Mouse (Mus musculus): ENCODE measurements at regions not wholly inside any gene's neighbourhood (a gene's known extent, or its start where the extent isn't known, plus 50 kb on each side); places are given as distances from the start of the nearest gene placed in this dataset.

GRCm38 (mm10) chr3:8310379-8311128, 1299.3 kb downstream of the Zfp704 start:
- 75% methylated on average over 4 of the region's 4 CpGs for WGBS
- H3K4me1 ChIP-seq (ENCODE audit: control insufficient read depth, insufficient read depth, low read length): no peaks in the 10 kb centered on the region
- no peak overlapping the region for H3K4me3 ChIP-seq (replicated peaks; ENCODE audit: extremely low read depth, low read depth, low read length)
- DNase-seq: no peak
- no peak for TF ChIP-seq CTCF (IDR thresholded peaks at IDR 0.05; ENCODE audit: insufficient read depth, low read length)
- TF ChIP-seq POLR2A (IDR thresholded peaks at IDR 0.05; ENCODE audit: borderline replicate concordance, extremely low read depth, low read depth, low read length): no peak

GRCm38 (mm10) chr3:8307296-8307695, 1302.6 kb downstream of the Zfp704 start:
- H3K4me3 ChIP-seq (replicated peaks; ENCODE audit: extremely low read depth, low read depth, low read length): no peak overlapping the region
- no peaks in the 10 kb centered on the region for H3K4me1 ChIP-seq (ENCODE audit: control insufficient read depth, insufficient read depth, low read length)
- WGBS: 74% methylated on average over 3 of the region's 3 CpGs
- no peak for TF ChIP-seq POLR2A (IDR thresholded peaks at IDR 0.05; ENCODE audit: borderline replicate concordance, extremely low read depth, low read depth, low read length)
- no peak for TF ChIP-seq CTCF (IDR thresholded peaks at IDR 0.05; ENCODE audit: insufficient read depth, low read length)
- DNase-seq: no peak

GRCm38 (mm10) chr3:8304784-8305183, 1305.1 kb downstream of the Zfp704 start:
- H3K4me3 ChIP-seq (replicated peaks; ENCODE audit: extremely low read depth, low read depth, low read length): no peak overlapping the region
- DNase-seq: no peak
- no peaks in the 10 kb centered on the region for H3K4me1 ChIP-seq (ENCODE audit: control insufficient read depth, insufficient read depth, low read length)
- TF ChIP-seq CTCF (IDR thresholded peaks at IDR 0.05; ENCODE audit: insufficient read depth, low read length) (no peak), POLR2A (IDR thresholded peaks at IDR 0.05; ENCODE audit: borderline replicate concordance, extremely low read depth, low read depth, low read length) (no peak)

GRCm38 (mm10) chr3:8293036-8293435, 1316.8 kb downstream of the Zfp704 start:
- Histone ChIP-seq H3K4me1 (ENCODE audit: control insufficient read depth, insufficient read depth, low read length) (no peaks in the 10 kb centered on the region), H3K4me3 (replicated peaks; ENCODE audit: extremely low read depth, low read depth, low read length) (no peak overlapping the region)
- DNase-seq: no peak
- whole genome bisulfite sequencing: 57% methylated on average over 1 of the region's 1 CpGs
- TF ChIP-seq CTCF (IDR thresholded peaks at IDR 0.05; ENCODE audit: insufficient read depth, low read length): no peak
- TF ChIP-seq POLR2A (IDR thresholded peaks at IDR 0.05; ENCODE audit: borderline replicate concordance, extremely low read depth, low read depth, low read length): no peak

GRCm38 (mm10) chr3:8289558-8289957, 1320.3 kb downstream of the Zfp704 start:
- Histone ChIP-seq H3K4me1 (ENCODE audit: control insufficient read depth, insufficient read depth, low read length) (no peaks in the 10 kb centered on the region), H3K4me3 (replicated peaks; ENCODE audit: extremely low read depth, low read depth, low read length) (no peak overlapping the region)
- 66% methylated on average over 2 of the region's 2 CpGs for WGBS
- TF ChIP-seq CTCF (IDR thresholded peaks at IDR 0.05; ENCODE audit: insufficient read depth, low read length) (no peak), POLR2A (IDR thresholded peaks at IDR 0.05; ENCODE audit: borderline replicate concordance, extremely low read depth, low read depth, low read length) (no peak)
- DNase-seq: no peak

GRCm38 (mm10) chr3:8288437-8288836, 1321.4 kb downstream of the Zfp704 start:
- no peak for DNase-seq
- WGBS: 53% methylated on average over 1 of the region's 1 CpGs
- TF ChIP-seq CTCF (IDR thresholded peaks at IDR 0.05; ENCODE audit: insufficient read depth, low read length) (no peak), POLR2A (IDR thresholded peaks at IDR 0.05; ENCODE audit: borderline replicate concordance, extremely low read depth, low read depth, low read length) (no peak)

GRCm38 (mm10) chr3:8284655-8285428, 1325.0 kb downstream of the Zfp704 start:
- 63% methylated on average over 14 of the region's 14 CpGs for WGBS

More at GRCm38 (mm10) chr3:8288437-8288836, 1321.4 kb downstream of the Zfp704 start:
- Histone ChIP-seq H3K4me1 (ENCODE audit: control insufficient read depth, insufficient read depth, low read length) (no peaks in the 10 kb centered on the region), H3K4me3 (replicated peaks; ENCODE audit: extremely low read depth, low read depth, low read length) (no peak overlapping the region)

GRCm38 (mm10) chr3:8282411-8282810, 1327.5 kb downstream of the Zfp704 start:
- TF ChIP-seq POLR2A (IDR thresholded peaks at IDR 0.05; ENCODE audit: borderline replicate concordance, extremely low read depth, low read depth, low read length) (no peak), CTCF (IDR thresholded peaks at IDR 0.05; ENCODE audit: insufficient read depth, low read length) (no peak)
- Histone ChIP-seq H3K4me3 (replicated peaks; ENCODE audit: extremely low read depth, low read depth, low read length) (no peak overlapping the region), H3K4me1 (ENCODE audit: control insufficient read depth, insufficient read depth, low read length) (no peaks in the 10 kb centered on the region)
- WGBS: 70% methylated on average over 2 of the region's 2 CpGs
- DNase-seq: no peak

More at GRCm38 (mm10) chr3:8284655-8285428, 1325.0 kb downstream of the Zfp704 start:
- H3K4me1 ChIP-seq (ENCODE audit: control insufficient read depth, insufficient read depth, low read length): no peaks in the 10 kb centered on the region
- DNase-seq: no peak
- TF ChIP-seq POLR2A (IDR thresholded peaks at IDR 0.05; ENCODE audit: borderline replicate concordance, extremely low read depth, low read depth, low read length) (no peak), CTCF (IDR thresholded peaks at IDR 0.05; ENCODE audit: insufficient read depth, low read length) (no peak)
- no peak overlapping the region for H3K4me3 ChIP-seq (replicated peaks; ENCODE audit: extremely low read depth, low read depth, low read length)

- Histone ChIP-seq H3K4me1 (ENCODE audit: control insufficient read depth, insufficient read depth, low read length) (no peaks in the 10 kb centered on the region), H3K4me3 (replicated peaks; ENCODE audit: extremely low read depth, low read depth, low read length) (no peak overlapping the region)
- 74% methylated on average over 1 of the region's 1 CpGs for WGBS
- no peak for DNase-seq
- TF ChIP-seq CTCF (IDR thresholded peaks at IDR 0.05; ENCODE audit: insufficient read depth, low read length): no peak
- TF ChIP-seq POLR2A (IDR thresholded peaks at IDR 0.05; ENCODE audit: borderline replicate concordance, extremely low read depth, low read depth, low read length): no peak
These were observed 1333.2 kb downstream of the Zfp704 start for GRCm38 (mm10) chr3:8276661-8277060.
